Mouse (Mus musculus): ENCODE measurements around the gene Hmcn2.

GRCm38 (mm10) chr2:31372186-31372585 lies 58.0 kb downstream of the Hmcn2 start:
- TF ChIP-seq CTCF (IDR thresholded peaks at IDR 0.05; ENCODE audit: insufficient read depth, low read length) (no peak), POLR2A (IDR thresholded peaks at IDR 0.05; ENCODE audit: borderline replicate concordance, extremely low read depth, low read depth, low read length) (no peak)

Measured in lung, adult 2 months (tissue).